Mouse (Mus musculus) liver, postnatal 0 days (tissue): Measurements from ENCODE around the gene Ankrd52. TPM values are rescaled to one million over a fixed set of nuclear protein-coding genes. Genes with fewer than 3 reads are reported as not detected.

ENCODE experiments used
- ATAC-seq: fragments of 200-750 bp; cut with Nextera tagmentation; 2 replicates; pipeline ENCODE4 v1.8.0; 2017; ENCODE audit warnings: mild to moderate bottlenecking, moderate library complexity
- DNase-seq: peaks from one replicate; pipeline ENCODE4 v3.0.0-alpha.2; 2016
- H3K27ac ChIP-seq: fragments of 300-500 bp; sonication (generic); 2 replicates; pipeline ENCODE4 v1.5.1; 2014; ENCODE audit warnings: antibody characterized with exemption, moderate library complexity, mild to moderate bottlenecking, low read depth
- H3K27me3 ChIP-seq: fragments of 300-500 bp; sonication (generic); 2 replicates; pipeline ENCODE4 v1.6.1; 2014; ENCODE audit warnings: low read length, control low read depth, mixed read lengths; ENCODE audit not compliant: insufficient read depth
- H3K36me3 ChIP-seq: fragments of 300-500 bp; sonication (generic); replicated peaks from 2 replicates; pipeline ENCODE4 v1.6.1; 2014; ENCODE audit warnings: mild to moderate bottlenecking, control low read depth, low read length, moderate library complexity, mixed read lengths; ENCODE audit not compliant: insufficient read depth
- H3K4me1 ChIP-seq: fragments of 300-500 bp; sonication (generic); 2 replicates; pipeline ENCODE4 v1.6.1; 2014; ENCODE audit warnings: antibody characterized with exemption, mild to moderate bottlenecking, control low read depth; ENCODE audit not compliant: insufficient read depth
- H3K4me2 ChIP-seq: fragments of 300-500 bp; sonication (generic); 2 replicates; pipeline ENCODE4 v1.6.1; 2014; ENCODE audit warnings: low read depth, mild to moderate bottlenecking, low read length, moderate library complexity, mixed read lengths
- H3K4me3 ChIP-seq: fragments of 300-500 bp; sonication (generic); 2 replicates; pipeline ENCODE4 v1.5.1; 2014; ENCODE audit warnings: low read depth, low read length
- H3K9ac ChIP-seq: fragments of 300-500 bp; sonication (generic); replicated peaks from 2 replicates; pipeline ENCODE4 v1.6.1; 2014; ENCODE audit warnings: mild to moderate bottlenecking, moderate library complexity
- H3K9me3 ChIP-seq: fragments of 300-500 bp; sonication (generic); 2 replicates; pipeline ENCODE4 v1.6.1; 2016; ENCODE audit warnings: mild to moderate bottlenecking, control low read depth, low read length, mixed read lengths
- CTCF ChIP-seq: sonication (generic); IDR thresholded peaks from 2 replicates; pipeline ENCODE4 v1.5.1; 2016; ENCODE audit warnings: antibody characterized with exemption, low read depth
- EP300 ChIP-seq: IDR thresholded peaks from 2 replicates; pipeline ENCODE4 v1.6.1; 2016; ENCODE audit warnings: antibody characterized with exemption, low read depth, mild to moderate bottlenecking
- WGBS: fragments of 180-500 bp; shearing (Covaris S2); extraction: QIAGEN DNeasy Blood & Tissue Kit; methylation state at CpG from one replicate; pipeline ENCODE4 v1.1.7; 2014; ENCODE audit not compliant: insufficient replicate concordance; 5-methylcytosine and 5-hydroxymethylcytosine counted together
- polyA plus RNA-seq: library from polyadenylated mRNA; unstranded; fragments of >200 nt; fragmentation: Nextera tagmentation; extraction: Ambion mirVana; gene quantifications from 2 replicates; pipeline ENCODE4 v1.2.1, GENCODE M21; 2015

The Ankrd52 gene
- polyA plus RNA-seq, 1 experiment from 2014 or later = 2.7 TPM

- H3K4me1 ChIP-seq = peaks cover 19% of the 10 kb centered on the region
- ATAC-seq (no peak), DNase-seq (no peak)
- 73% methylated on average over 3 of the region's 3 CpGs for WGBS
- H3K4me2 ChIP-seq = no peak overlapping the region; the same call in 1 of the 2 replicates
- H3K36me3 ChIP-seq = peaks cover 36% of the 10 kb centered on the region
- H3K27ac ChIP-seq = no peak overlapping the region; the same call in 1 of the 2 replicates
- H3K27me3 ChIP-seq = no peaks in the 10 kb centered on the region
- peak overlapping the region; percentile 97; the same call in 1 of the 2 replicates for H3K9ac ChIP-seq
- no peak overlapping the region for H3K4me3 ChIP-seq
- TF ChIP-seq CTCF (no peak), EP300 (no peak)
- no peaks in the 10 kb centered on the region for H3K9me3 ChIP-seq
Measured at GRCm38 (mm10) chr10:128378462-128378861, 1.5 kb downstream of the Ankrd52 start.

- WGBS = 90% methylated on average over 7 of the region's 7 CpGs
- H3K27me3 ChIP-seq = no peaks in the 10 kb centered on the region
- no peak overlapping the region for H3K4me3 ChIP-seq
- no peak overlapping the region for H3K27ac ChIP-seq
- H3K4me2 ChIP-seq = no peak overlapping the region
- no peak overlapping the region for H3K9ac ChIP-seq
- H3K9me3 ChIP-seq = no peaks in the 10 kb centered on the region
- no peak for TF ChIP-seq EP300
- TF ChIP-seq CTCF = no peak
- peaks cover 44% of the 10 kb centered on the region for H3K36me3 ChIP-seq
- no peak for DNase-seq
- no peak for ATAC-seq
- peaks cover 19% of the 10 kb centered on the region for H3K4me1 ChIP-seq
Measured at GRCm38 (mm10) chr10:128379260-128379659, 2.3 kb downstream of the Ankrd52 start.

- 87% methylated on average over 5 of the region's 5 CpGs for WGBS
- ATAC-seq = no peak
- TF ChIP-seq CTCF (no peak), EP300 (no peak)
- H3K36me3 ChIP-seq = peaks cover 56% of the 10 kb centered on the region
- H3K9ac ChIP-seq = no peak overlapping the region
- H3K4me1 ChIP-seq = peaks cover 19% of the 10 kb centered on the region
- H3K4me2 ChIP-seq = no peak overlapping the region
- no peaks in the 10 kb centered on the region for H3K27me3 ChIP-seq
- peak; percentile 65 for DNase-seq
- H3K9me3 ChIP-seq = no peaks in the 10 kb centered on the region
- H3K27ac ChIP-seq = no peak overlapping the region
- no peak overlapping the region for H3K4me3 ChIP-seq
Measured at GRCm38 (mm10) chr10:128380565-128380964, 3.6 kb downstream of the Ankrd52 start.

GRCm38 (mm10) chr10:128382482-128382881 is 5.6 kb downstream of the Ankrd52 start:
- no peak for DNase-seq
- H3K4me2 ChIP-seq = no peak overlapping the region
- peak; percentile 90 for ATAC-seq
- H3K9ac ChIP-seq = no peak overlapping the region
- H3K4me3 ChIP-seq = no peak overlapping the region
- WGBS = 74% methylated on average over 8 of the region's 8 CpGs
- H3K4me1 ChIP-seq = peaks cover 10% of the 10 kb centered on the region
- H3K9me3 ChIP-seq = no peaks in the 10 kb centered on the region
- no peak for TF ChIP-seq EP300
- no peak for TF ChIP-seq CTCF
- H3K27ac ChIP-seq = no peak overlapping the region
- H3K36me3 ChIP-seq = peaks cover 75% of the 10 kb centered on the region
- H3K27me3 ChIP-seq = no peaks in the 10 kb centered on the region

- no peak for DNase-seq
- TF ChIP-seq CTCF = no peak
- no peak for TF ChIP-seq EP300
- no peak for ATAC-seq
- Histone ChIP-seq H3K9ac (no peak overlapping the region), H3K36me3 (peaks cover 92% of the 10 kb centered on the region), H3K27me3 (no peaks in the 10 kb centered on the region), H3K4me1 (no peaks in the 10 kb centered on the region), H3K4me3 (no peak overlapping the region), H3K27ac (no peak overlapping the region), H3K9me3 (no peaks in the 10 kb centered on the region), H3K4me2 (no peak overlapping the region)
- WGBS = 89% methylated on average over 7 of the region's 7 CpGs
Measured at GRCm38 (mm10) chr10:128385902-128386301, 9.0 kb downstream of the Ankrd52 start.

GRCm38 (mm10) chr10:128388941-128389340 is 12.0 kb downstream of the Ankrd52 start:
- peaks cover 77% of the 10 kb centered on the region for H3K36me3 ChIP-seq
- no peak overlapping the region for H3K27ac ChIP-seq
- TF ChIP-seq CTCF = no peak
- no peak for TF ChIP-seq EP300
- H3K4me1 ChIP-seq = no peaks in the 10 kb centered on the region
- H3K9ac ChIP-seq = no peak overlapping the region
- H3K9me3 ChIP-seq = no peaks in the 10 kb centered on the region
- no peaks in the 10 kb centered on the region for H3K27me3 ChIP-seq
- no peak overlapping the region for H3K4me3 ChIP-seq
- 91% methylated on average over 14 of the region's 14 CpGs for WGBS
- DNase-seq (no peak), ATAC-seq (no peak)
- H3K4me2 ChIP-seq = no peak overlapping the region

- Histone ChIP-seq H3K9ac (no peak overlapping the region; the same call in 1 of the 2 replicates), H3K4me3 (no peak overlapping the region), H3K4me1 (no peaks in the 10 kb centered on the region), H3K4me2 (no peak overlapping the region), H3K27ac (no peak overlapping the region), H3K27me3 (no peaks in the 10 kb centered on the region), H3K9me3 (no peaks in the 10 kb centered on the region), H3K36me3 (peaks cover 71% of the 10 kb centered on the region)
- TF ChIP-seq EP300 (no peak), CTCF (no peak)
- no peak for DNase-seq
- 74% methylated on average over 6 of the region's 6 CpGs for WGBS
- peak; percentile 31; the same call in 1 of the 2 replicates for ATAC-seq
Measured at GRCm38 (mm10) chr10:128389570-128389969, 12.7 kb downstream of the Ankrd52 start.
